ENCODE assay signal across 12 mouse cellular contexts in genomic region chr9:37403011-37403410, GRCm38 (mm10). TPM values are rescaled to one million over a fixed set of nuclear protein-coding genes. Genes with fewer than 3 reads are reported as not detected.
A peak's percentile ranks its signal among the peaks of the same experiment; 100 is the strongest.
DNase-seq lines count a peak whose midpoint lies in the region; ATAC-seq and TF ChIP-seq lines count a peak whose summit lies in the region.
"Had no signal": no experiment of that assay in that cellular context is flagged by ENCODE, and none has a peak within 500 bp of the region (broad histone marks: within the 10 kb centered on the region; RNA-seq: fewer than 3 reads in every experiment).

No protein-coding gene starts in this region.

- no peak for TF ChIP-seq EP300 in heart, adult 2 months (IDR thresholded peaks at IDR 0.05; ENCODE audit: insufficient read depth, low read depth, low read length)

- no peak for DNase-seq in heart, adult 2 months
- DNase-seq in heart, postnatal 4 days = no peak
- DNase-seq in kidney, postnatal 0 days (ENCODE audit: low spot score) = no peak
- no peak for DNase-seq in kidney, adult 18-20 months
- no peak for DNase-seq in embryonic facial prominence, embryonic 10.5 days (ENCODE audit: low spot score)
- no peak for DNase-seq in urinary bladder, adult 18-20 months (ENCODE audit: low spot score in 2 of 2)
- DNase-seq in cerebellum, adult 2 months = no peak
- DNase-seq: right cerebral cortex, postnatal 4 days had no signal

- H3K79me2 ChIP-seq in heart, adult 2 months (replicated peaks; ENCODE audit: control insufficient read depth, insufficient read depth, low read length) = no peaks in the 10 kb centered on the region; the same call in 1 of the 2 replicates

- H3K4me2 ChIP-seq in kidney, postnatal 0 days (ENCODE audit: low read length) = peak overlapping the region; percentile 25
- no peak overlapping the region for H3K4me2 ChIP-seq in limb, embryonic 15.5 days
- H3K4me2 ChIP-seq: forebrain, embryonic 15.5 days; limb, embryonic 12.5 days; midbrain, embryonic 13.5 days had no signal

- WGBS in heart, adult 2 months = 47% methylated on average over 7 of the region's 7 CpGs
- WGBS in kidney, postnatal 0 days = 75% methylated on average over 7 of the region's 7 CpGs
- 87% methylated on average over 7 of the region's 7 CpGs for WGBS in embryonic facial prominence, embryonic 10.5 days
- WGBS in limb, embryonic 15.5 days = 89% methylated on average over 7 of the region's 7 CpGs
- 88% methylated on average over 7 of the region's 7 CpGs for WGBS in cerebellum, adult 2 months

- no peak for TF ChIP-seq POLR2A in heart, adult 2 months (IDR thresholded peaks at IDR 0.05; ENCODE audit: insufficient read depth, low read depth, low read length)
- TF ChIP-seq POLR2A in cerebellum, adult 2 months (IDR thresholded peaks at IDR 0.05; ENCODE audit: borderline replicate concordance, insufficient read depth, low read length) = no peak

- peaks cover 10% of the 10 kb centered on the region for H3K36me3 ChIP-seq in heart, adult 2 months (ENCODE audit: control insufficient read depth, insufficient read depth, low read length)
- no peaks in the 10 kb centered on the region for H3K36me3 ChIP-seq in kidney, postnatal 0 days (ENCODE audit: insufficient read depth, low read length)
- H3K36me3 ChIP-seq in embryonic facial prominence, embryonic 10.5 days (replicated peaks) = no peaks in the 10 kb centered on the region
- no peaks in the 10 kb centered on the region for H3K36me3 ChIP-seq in limb, embryonic 15.5 days
- H3K36me3 ChIP-seq: forebrain, embryonic 15.5 days; limb, embryonic 12.5 days; midbrain, embryonic 13.5 days had no signal

- H3K9ac ChIP-seq in heart, adult 2 months (ENCODE audit: low read depth, low read length) = peak overlapping the region; percentile 93
- peak overlapping the region; percentile 43; the same call in 1 of the 2 replicates for H3K9ac ChIP-seq in kidney, postnatal 0 days (ENCODE audit: low read depth, low read length)
- H3K9ac ChIP-seq in limb, embryonic 15.5 days = no peak overlapping the region
- H3K9ac ChIP-seq: forebrain, embryonic 15.5 days; limb, embryonic 12.5 days; midbrain, embryonic 13.5 days had no signal

- peak overlapping the region; percentile 86 for H3K27ac ChIP-seq in heart, adult 2 months
- H3K27ac ChIP-seq in kidney, postnatal 0 days = no peak overlapping the region
- H3K27ac ChIP-seq in embryonic facial prominence, embryonic 10.5 days (replicated peaks) = no peak overlapping the region
- H3K27ac ChIP-seq in limb, embryonic 15.5 days = no peak overlapping the region
- H3K27ac ChIP-seq in cerebellum, adult 2 months (ENCODE audit: insufficient read depth, low read length) = no peak overlapping the region
- H3K27ac ChIP-seq: forebrain, embryonic 15.5 days; limb, embryonic 12.5 days; midbrain, embryonic 13.5 days had no signal

- intact Hi-C loops in heart, adult 2 months (cut with DNase I) = loop anchor here (2.0 to 5.0 kb wide), 2 partner anchors 18 to 56 kb away; partner anchors contain the start of gene Ccdc15

- peak overlapping the region; percentile 56 for H3K4me3 ChIP-seq in heart, adult 2 months
- H3K4me3 ChIP-seq in kidney, postnatal 0 days (replicated peaks; ENCODE audit: low read depth, low read length) = peak overlapping the region; percentile 27
- peak overlapping the region; percentile 23; the same call in 1 of the 2 replicates for H3K4me3 ChIP-seq in embryonic facial prominence, embryonic 10.5 days
- H3K4me3 ChIP-seq in limb, embryonic 15.5 days = 0 out of 2 replicates have a peak overlapping the region, but pooled peaks have one; percentile 9
- no peak overlapping the region for H3K4me3 ChIP-seq in cerebellum, adult 2 months (replicated peaks; ENCODE audit: insufficient read depth, low read depth, low read length)
- H3K4me3 ChIP-seq: forebrain, embryonic 15.5 days; limb, embryonic 12.5 days; midbrain, embryonic 13.5 days had no signal

- no peak for ATAC-seq in kidney, postnatal 0 days (replicated peaks; ENCODE audit: low FRiP score, low read depth)
- no peak for ATAC-seq in limb, embryonic 15.5 days (ENCODE audit: insufficient number of reproducible peaks, low FRiP score, low TSS enrichment, low read depth)
- ATAC-seq: forebrain, embryonic 15.5 days; midbrain, embryonic 13.5 days had no signal

- no peak for TF ChIP-seq CTCF in heart, adult 2 months (IDR thresholded peaks at IDR 0.05)
- no peak for TF ChIP-seq CTCF in kidney, postnatal 0 days (IDR thresholded peaks at IDR 0.05; ENCODE audit: low read depth)
- no peak for TF ChIP-seq CTCF in cerebellum, adult 2 months (IDR thresholded peaks at IDR 0.05; ENCODE audit: borderline replicate concordance, insufficient read depth, low read depth, low read length)

- H3K9me3 ChIP-seq in kidney, postnatal 0 days (replicated peaks; ENCODE audit: low read length) = no peaks in the 10 kb centered on the region
- H3K9me3 ChIP-seq in embryonic facial prominence, embryonic 10.5 days = no peaks in the 10 kb centered on the region
- no peaks in the 10 kb centered on the region for H3K9me3 ChIP-seq in limb, embryonic 15.5 days
- H3K9me3 ChIP-seq: forebrain, embryonic 15.5 days; limb, embryonic 12.5 days; midbrain, embryonic 13.5 days had no signal

- peaks cover 8% of the 10 kb centered on the region for H3K4me1 ChIP-seq in heart, adult 2 months (ENCODE audit: control insufficient read depth, insufficient read depth, low read length)
- H3K4me1 ChIP-seq in kidney, postnatal 0 days (replicated peaks; ENCODE audit: insufficient read depth, low read length) = no peaks in the 10 kb centered on the region
- peaks cover 5% of the 10 kb centered on the region for H3K4me1 ChIP-seq in embryonic facial prominence, embryonic 10.5 days
- H3K4me1 ChIP-seq in limb, embryonic 15.5 days = peaks cover 4% of the 10 kb centered on the region
- H3K4me1 ChIP-seq in cerebellum, adult 2 months (ENCODE audit: control insufficient read depth, insufficient read depth, low read length) = no peaks in the 10 kb centered on the region

- no peaks in the 10 kb centered on the region; the same call in 1 of the 2 replicates for H3K27me3 ChIP-seq in heart, adult 2 months (ENCODE audit: control insufficient read depth, insufficient read depth, low read length)
- no peaks in the 10 kb centered on the region for H3K27me3 ChIP-seq in kidney, postnatal 0 days (ENCODE audit: insufficient read depth, low read length)
- H3K27me3 ChIP-seq in embryonic facial prominence, embryonic 10.5 days (replicated peaks; ENCODE audit: low read depth, poor library complexity, severe bottlenecking) = peaks cover 27% of the 10 kb centered on the region
- H3K27me3 ChIP-seq in limb, embryonic 15.5 days = peaks cover 18% of the 10 kb centered on the region; the same call in 1 of the 2 replicates
- no peaks in the 10 kb centered on the region for H3K27me3 ChIP-seq in cerebellum, adult 2 months (ENCODE audit: control insufficient read depth, insufficient read depth, low read length)
- H3K27me3 ChIP-seq: forebrain, embryonic 15.5 days had no signal

RNA-seq across cellular contexts. Expression of gene Robo4, which starts 1.3 kb away (rescaled TPM):
- total RNA-seq in heart, adult 2 months (2021) = 10 to 100 TPM; 27.9 to 31.8 TPM
- 33.7 and 38.6 TPM in 2 replicates for polyA plus RNA-seq in heart, adult 2 months (2012; rRNA removed)
- total RNA-seq in heart, postnatal 4 days (2021) = 10 to 100 TPM; 32.6 to 33.2 TPM
- polyA plus RNA-seq in kidney, postnatal 0 days (2015; fragmentation: Nextera tagmentation; extraction: Ambion mirVana) = 17.5 and 19.4 TPM in 2 replicates
- polyA plus RNA-seq in embryonic facial prominence, embryonic 10.5 days (2016; fragmentation: Nextera tagmentation; extraction: Ambion mirVana) = 6.6 and 6.8 TPM in 2 replicates
- polyA plus RNA-seq in limb, embryonic 15.5 days (2015; fragmentation: Nextera tagmentation; extraction: Ambion mirVana) = 10.7 and 14.3 TPM in 2 replicates
- 5.7 and 5.9 TPM in 2 replicates for polyA plus RNA-seq in cerebellum, adult 2 months (2012; rRNA removed)

RNA-seq across cellular contexts. Expression of gene Robo3, which starts 30.0 kb away (rescaled TPM):
- not detected for total RNA-seq in heart, adult 2 months (2021)
- 0.29 TPM in 1 of 2 replicates, not detected in the other for polyA plus RNA-seq in heart, adult 2 months (2012; rRNA removed)
- total RNA-seq in heart, postnatal 4 days (2021) = under 1 TPM in 1 of 2 experiments, not detected in 1; 0.05 TPM
- polyA plus RNA-seq in kidney, postnatal 0 days (2015; fragmentation: Nextera tagmentation; extraction: Ambion mirVana) = 0.25 and 0.51 TPM in 2 replicates
- polyA plus RNA-seq in embryonic facial prominence, embryonic 10.5 days (2016; fragmentation: Nextera tagmentation; extraction: Ambion mirVana) = 4.1 and 9.4 TPM in 2 replicates
- polyA plus RNA-seq in limb, embryonic 15.5 days (2015; fragmentation: Nextera tagmentation; extraction: Ambion mirVana) = 0.06 and 0.12 TPM in 2 replicates
- polyA plus RNA-seq in cerebellum, adult 2 months (2012; rRNA removed) = 1.3 and 1.4 TPM in 2 replicates
- polyA plus RNA-seq: limb, embryonic 12.5 days had no signal

RNA-seq across cellular contexts. Expression of gene Hepacam, which starts 35.9 kb away (rescaled TPM):
- total RNA-seq in heart, adult 2 months (2021) = not detected
- polyA plus RNA-seq in heart, adult 2 months (2012; rRNA removed) = 0.18 and 0.29 TPM in 2 replicates
- total RNA-seq in heart, postnatal 4 days (2021) = not detected
- polyA plus RNA-seq in kidney, postnatal 0 days (2015; fragmentation: Nextera tagmentation; extraction: Ambion mirVana) = 0.09 and 0.16 TPM in 2 replicates
- polyA plus RNA-seq in embryonic facial prominence, embryonic 10.5 days (2016; fragmentation: Nextera tagmentation; extraction: Ambion mirVana) = 0.05 TPM in 2 replicates
- 0.05 and 0.06 TPM in 2 replicates for polyA plus RNA-seq in limb, embryonic 15.5 days (2015; fragmentation: Nextera tagmentation; extraction: Ambion mirVana)
- 107 and 119 TPM in 2 replicates for polyA plus RNA-seq in cerebellum, adult 2 months (2012; rRNA removed)
- polyA plus RNA-seq: limb, embryonic 12.5 days had no signal

RNA-seq across cellular contexts. Expression of gene Ccdc15, which starts 54.8 kb away (rescaled TPM):
- 1 to 10 TPM; 1.7 to 2.0 TPM for total RNA-seq in heart, adult 2 months (2021)
- 0.47 and 0.53 TPM in 2 replicates for polyA plus RNA-seq in heart, adult 2 months (2012; rRNA removed)
- 1 to 10 TPM; 3.6 TPM for total RNA-seq in heart, postnatal 4 days (2021)
- 4.8 TPM in 2 replicates for polyA plus RNA-seq in kidney, postnatal 0 days (2015; fragmentation: Nextera tagmentation; extraction: Ambion mirVana)
- polyA plus RNA-seq in embryonic facial prominence, embryonic 10.5 days (2016; fragmentation: Nextera tagmentation; extraction: Ambion mirVana) = 10.2 and 10.3 TPM in 2 replicates
- polyA plus RNA-seq in limb, embryonic 15.5 days (2015; fragmentation: Nextera tagmentation; extraction: Ambion mirVana) = 7.0 and 7.3 TPM in 2 replicates
- polyA plus RNA-seq in cerebellum, adult 2 months (2012; rRNA removed) = 1.5 and 1.6 TPM in 2 replicates

Comparison
In these comparisons a context has a peak if more than half of its experiments do, and no peak if none do; other contexts are left out.
1. RNA of gene Hepacam, which starts 35.9 kb away (polyA plus RNA-seq): 107 to 119 TPM in cerebellum, adult 2 months; 0.18 to 0.29 TPM in heart, adult 2 months, 0.09 to 0.16 TPM in kidney, postnatal 0 days, 0.05 to 0.06 TPM in limb, embryonic 15.5 days and 0.05 TPM in embryonic facial prominence, embryonic 10.5 days; every median in the first group is over 10 times any median in the second.